Mouse (Mus musculus): ENCODE data around the gene Slc4a1. TPM values are rescaled to one million over a fixed set of nuclear protein-coding genes. Genes with fewer than 3 reads are reported as not detected.
A peak's percentile ranks its signal among the peaks of the same experiment; 100 is the strongest.

Gene Slc4a1
- polyA plus RNA-seq, 1 experiment from 2014 or later, result 913 TPM

DNA sequence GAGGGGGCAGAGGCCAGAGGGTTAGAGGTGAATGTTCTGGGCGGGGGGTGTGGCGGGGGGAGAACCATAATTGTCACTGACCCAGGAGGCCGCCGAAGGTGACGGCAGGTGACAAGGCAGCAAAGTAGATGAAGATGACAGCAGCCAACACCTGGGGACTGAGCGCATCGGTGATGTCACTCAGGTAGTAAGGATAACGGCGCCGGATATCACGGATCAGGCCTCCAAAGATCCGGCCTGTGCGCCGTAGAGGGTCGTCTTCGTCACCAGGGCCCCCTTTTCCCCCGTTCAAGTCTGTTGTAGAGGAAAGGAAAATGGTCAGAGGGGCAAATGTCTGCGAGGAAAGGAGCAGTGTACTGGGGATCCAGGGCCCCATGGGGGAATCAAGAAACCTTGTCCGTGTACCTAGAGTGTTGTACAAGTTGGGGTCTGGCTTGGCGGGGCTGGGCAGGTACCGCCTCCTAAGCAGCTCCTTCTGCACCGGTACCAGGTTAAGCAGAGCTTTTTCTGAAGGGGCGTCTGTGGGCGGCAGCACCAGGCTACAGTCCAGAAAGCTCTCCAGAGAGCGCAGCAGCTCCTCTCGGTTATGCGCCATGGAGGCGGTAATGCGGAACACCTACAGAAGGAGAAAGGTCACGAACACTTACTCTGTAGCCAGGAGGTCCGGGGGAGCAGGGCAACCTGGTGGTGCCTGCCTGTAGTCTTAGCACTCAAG lies 9.2 kb downstream of the Slc4a1 start:
- Histone ChIP-seq H3K36me3 (peaks cover 100% of the 10 kb centered on the region), H3K9me3 (replicated peaks) (no peaks in the 10 kb centered on the region), H3K4me2 (peak overlapping the region; percentile 75), H3K27me3 (replicated peaks) (peaks cover 84% of the 10 kb centered on the region), H3K4me1 (peaks cover 91% of the 10 kb centered on the region), H3K4me3 (peak overlapping the region; percentile 83), H3K27ac (peak overlapping the region; percentile 98), H3K9ac (peak overlapping the region; percentile 98)
- WGBS (ENCODE audit: insufficient replicate concordance), result 54% methylated on average over 31 of the region's 31 CpGs
- ATAC-seq, result no peak

DNA sequence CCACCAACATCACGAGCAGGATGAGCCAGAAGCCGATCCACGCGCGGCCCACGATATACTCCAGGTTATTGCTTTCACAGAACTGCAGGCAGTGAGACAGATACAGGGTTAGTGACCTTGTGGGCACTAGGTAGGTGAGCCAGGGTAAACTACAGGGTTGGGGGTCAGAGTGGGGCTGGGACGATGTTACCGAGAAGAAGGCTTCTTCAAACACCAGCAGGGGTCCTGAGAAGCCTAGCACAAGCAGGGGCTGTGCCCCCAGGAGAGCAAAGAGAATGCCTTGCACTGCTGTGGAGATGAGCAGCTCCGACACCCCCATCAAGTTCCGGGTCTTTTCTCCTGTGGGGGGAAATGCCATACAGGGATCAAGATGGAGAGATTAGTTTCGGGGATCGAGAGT lies 9.8 kb downstream of the Slc4a1 start:
- ATAC-seq, result no peak
- peaks cover 100% of the 10 kb centered on the region for H3K36me3 ChIP-seq
- H3K9me3 ChIP-seq (replicated peaks), result no peaks in the 10 kb centered on the region
- peaks cover 89% of the 10 kb centered on the region for H3K4me1 ChIP-seq
- H3K27me3 ChIP-seq (replicated peaks), result peaks cover 83% of the 10 kb centered on the region
- peak overlapping the region; percentile 98 for H3K27ac ChIP-seq
- H3K4me3 ChIP-seq, result peak overlapping the region; percentile 83
- peak overlapping the region; percentile 98; the same call in 1 of the 2 replicates for H3K9ac ChIP-seq
- WGBS (ENCODE audit: insufficient replicate concordance), result 77% methylated on average over 12 of the region's 12 CpGs
- H3K4me2 ChIP-seq, result peak overlapping the region; percentile 75

DNA sequence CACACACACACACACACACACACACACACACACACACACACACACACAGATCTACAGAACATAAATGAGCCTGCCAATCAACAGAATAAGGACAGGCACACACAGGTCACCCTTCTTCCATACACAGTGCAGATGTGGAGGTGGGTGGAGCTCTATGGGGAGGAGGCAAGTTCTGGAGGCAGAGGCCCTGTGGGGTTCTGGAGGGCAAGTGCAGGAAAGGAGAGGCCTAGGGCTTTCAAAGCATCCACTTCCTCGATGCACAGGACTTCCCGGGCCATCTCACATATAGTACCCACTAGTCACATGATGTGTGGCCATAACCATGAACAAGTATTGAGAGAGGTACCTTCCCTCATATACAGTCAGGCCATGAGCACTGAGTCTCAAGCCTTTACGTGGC lies 10.5 kb downstream of the Slc4a1 start:
- Histone ChIP-seq H3K4me2 (peak overlapping the region; percentile 75), H3K9ac (0 out of 2 replicates have a peak overlapping the region, but pooled peaks have one; percentile 24), H3K4me1 (peaks cover 89% of the 10 kb centered on the region), H3K27me3 (replicated peaks) (peaks cover 83% of the 10 kb centered on the region), H3K36me3 (peaks cover 100% of the 10 kb centered on the region), H3K9me3 (replicated peaks) (no peaks in the 10 kb centered on the region), H3K27ac (peak overlapping the region; percentile 98), H3K4me3 (no peak overlapping the region)
- 65% methylated on average over 3 of the region's 3 CpGs for WGBS (ENCODE audit: insufficient replicate concordance)
- ATAC-seq, result peak; percentile 43

DNA sequence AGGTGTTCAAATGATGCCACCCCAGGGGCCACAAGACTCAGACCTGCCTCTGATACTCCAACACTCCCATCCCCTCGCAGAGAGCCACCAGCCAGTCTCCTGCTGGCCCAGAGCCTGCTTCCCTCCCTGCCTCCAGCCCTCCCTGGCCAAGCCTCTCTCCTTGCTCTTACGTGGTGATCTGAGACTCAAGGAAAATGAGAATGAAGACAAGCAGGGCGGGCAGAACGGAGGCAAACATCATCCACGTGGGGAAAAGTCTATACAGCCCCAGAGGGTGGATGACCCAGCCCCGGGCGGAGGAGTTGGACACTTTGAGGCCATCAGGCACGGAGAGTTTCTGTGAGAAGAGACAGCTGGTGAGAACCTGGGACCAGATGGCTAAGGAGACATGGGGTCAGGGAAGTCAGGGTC lies 13.0 kb downstream of the Slc4a1 start:
- Histone ChIP-seq H3K4me1 (peaks cover 69% of the 10 kb centered on the region), H3K36me3 (peaks cover 94% of the 10 kb centered on the region), H3K27ac (peak overlapping the region; percentile 69), H3K4me2 (peak overlapping the region; percentile 25), H3K9me3 (replicated peaks) (no peaks in the 10 kb centered on the region), H3K9ac (peak overlapping the region; percentile 8; the same call in 1 of the 2 replicates), H3K27me3 (replicated peaks) (peaks cover 63% of the 10 kb centered on the region), H3K4me3 (peak overlapping the region; percentile 6; the same call in 1 of the 2 replicates)
- 47% methylated on average over 8 of the region's 8 CpGs for WGBS (ENCODE audit: insufficient replicate concordance)
- no peak for ATAC-seq

DNA sequence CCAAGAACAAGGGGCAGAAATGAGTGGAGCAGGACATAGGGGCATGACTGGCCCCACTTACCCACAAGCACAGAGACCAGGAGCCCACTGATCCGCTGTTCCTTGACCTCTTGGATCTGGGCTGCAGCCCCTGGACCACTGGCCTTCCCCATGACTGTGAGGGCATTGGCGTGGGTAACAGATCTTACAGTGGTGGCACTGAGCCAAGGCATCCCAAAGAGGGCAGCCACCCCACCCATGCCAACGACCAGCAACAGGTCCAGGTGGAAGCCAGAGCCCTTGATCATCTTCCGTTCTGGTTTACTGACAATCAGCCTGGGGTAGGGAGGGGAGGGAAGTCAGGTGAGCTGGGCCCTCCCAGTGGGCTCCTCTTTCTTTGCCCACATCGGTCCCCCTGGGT lies 13.6 kb downstream of the Slc4a1 start:
- H3K9ac ChIP-seq, result peak overlapping the region; percentile 28; the same call in 1 of the 2 replicates
- no peak for ATAC-seq
- no peak overlapping the region for H3K4me3 ChIP-seq
- H3K9me3 ChIP-seq (replicated peaks), result no peaks in the 10 kb centered on the region
- peaks cover 57% of the 10 kb centered on the region for H3K27me3 ChIP-seq (replicated peaks)
- WGBS (ENCODE audit: insufficient replicate concordance), result 52% methylated on average over 5 of the region's 5 CpGs
- peak overlapping the region; percentile 69 for H3K27ac ChIP-seq
- peaks cover 63% of the 10 kb centered on the region for H3K4me1 ChIP-seq
- H3K4me2 ChIP-seq, result peak overlapping the region; percentile 25; the same call in 1 of the 2 replicates
- H3K36me3 ChIP-seq, result peaks cover 88% of the 10 kb centered on the region

DNA sequence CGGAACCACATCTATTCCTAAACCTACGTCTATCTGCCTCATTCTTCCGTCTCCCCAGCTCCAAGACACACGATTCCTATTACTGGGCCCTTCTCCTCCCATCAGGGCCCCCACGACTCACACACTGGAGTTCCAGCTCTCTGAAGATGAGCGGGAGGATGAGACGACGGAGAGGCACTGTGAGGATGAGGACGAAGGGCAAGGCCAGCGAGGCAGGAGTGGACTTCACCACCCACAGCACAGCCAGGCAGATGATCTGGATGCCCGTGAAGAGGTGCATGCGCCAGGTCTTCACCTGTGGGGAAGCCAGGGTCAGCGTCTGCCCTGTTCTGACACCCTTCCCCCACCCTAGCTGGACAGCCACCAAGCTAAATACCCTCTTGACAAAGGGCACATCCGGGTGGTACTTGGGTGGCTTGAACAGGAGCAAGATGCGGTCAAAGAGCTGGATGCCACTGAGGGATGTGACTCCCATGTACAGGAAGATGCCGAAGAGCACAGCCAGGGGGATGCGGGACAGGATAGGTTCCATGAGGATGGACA lies 15.0 kb downstream of the Slc4a1 start:
- ATAC-seq, result no peak
- 83% methylated on average over 17 of the region's 17 CpGs for WGBS (ENCODE audit: insufficient replicate concordance)
- peaks cover 74% of the 10 kb centered on the region for H3K36me3 ChIP-seq
- peaks cover 44% of the 10 kb centered on the region for H3K27me3 ChIP-seq (replicated peaks)
- peak overlapping the region; percentile 23; the same call in 1 of the 2 replicates for H3K27ac ChIP-seq
- peaks cover 50% of the 10 kb centered on the region for H3K4me1 ChIP-seq
- H3K9me3 ChIP-seq (replicated peaks), result no peaks in the 10 kb centered on the region
- 0 out of 2 replicates have a peak overlapping the region, but pooled peaks have one; percentile 1 for H3K9ac ChIP-seq
- no peak overlapping the region for H3K4me3 ChIP-seq
- no peak overlapping the region for H3K4me2 ChIP-seq

DNA sequence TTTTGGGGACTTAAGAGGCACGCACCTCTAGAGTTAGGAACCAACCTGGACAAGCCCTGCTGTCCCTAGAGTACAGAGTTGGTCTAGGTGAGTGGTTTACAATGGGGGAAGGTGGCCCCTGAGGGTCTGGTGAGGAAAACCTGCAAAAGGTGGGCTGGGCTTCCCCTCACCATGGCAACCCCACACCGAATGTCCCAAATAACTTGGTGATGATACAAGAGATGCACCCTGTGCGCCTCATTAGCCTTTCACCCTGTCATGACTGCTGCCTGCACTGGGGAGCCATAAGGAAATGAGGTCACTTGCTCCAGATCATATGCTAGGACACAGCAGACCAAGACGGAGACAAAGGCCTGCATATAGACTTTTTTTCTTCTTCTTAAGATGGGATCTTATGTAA lies 15.6 kb downstream of the Slc4a1 start:
- H3K4me1 ChIP-seq, result peaks cover 43% of the 10 kb centered on the region
- no peak overlapping the region for H3K9ac ChIP-seq
- ATAC-seq, result no peak
- peak overlapping the region; percentile 45 for H3K27ac ChIP-seq
- no peak overlapping the region for H3K4me3 ChIP-seq
- H3K36me3 ChIP-seq, result peaks cover 68% of the 10 kb centered on the region
- H3K27me3 ChIP-seq (replicated peaks), result peaks cover 37% of the 10 kb centered on the region
- no peak overlapping the region for H3K4me2 ChIP-seq
- no peaks in the 10 kb centered on the region for H3K9me3 ChIP-seq (replicated peaks)
- WGBS (ENCODE audit: insufficient replicate concordance), result 75% methylated on average over 4 of the region's 4 CpGs

DNA sequence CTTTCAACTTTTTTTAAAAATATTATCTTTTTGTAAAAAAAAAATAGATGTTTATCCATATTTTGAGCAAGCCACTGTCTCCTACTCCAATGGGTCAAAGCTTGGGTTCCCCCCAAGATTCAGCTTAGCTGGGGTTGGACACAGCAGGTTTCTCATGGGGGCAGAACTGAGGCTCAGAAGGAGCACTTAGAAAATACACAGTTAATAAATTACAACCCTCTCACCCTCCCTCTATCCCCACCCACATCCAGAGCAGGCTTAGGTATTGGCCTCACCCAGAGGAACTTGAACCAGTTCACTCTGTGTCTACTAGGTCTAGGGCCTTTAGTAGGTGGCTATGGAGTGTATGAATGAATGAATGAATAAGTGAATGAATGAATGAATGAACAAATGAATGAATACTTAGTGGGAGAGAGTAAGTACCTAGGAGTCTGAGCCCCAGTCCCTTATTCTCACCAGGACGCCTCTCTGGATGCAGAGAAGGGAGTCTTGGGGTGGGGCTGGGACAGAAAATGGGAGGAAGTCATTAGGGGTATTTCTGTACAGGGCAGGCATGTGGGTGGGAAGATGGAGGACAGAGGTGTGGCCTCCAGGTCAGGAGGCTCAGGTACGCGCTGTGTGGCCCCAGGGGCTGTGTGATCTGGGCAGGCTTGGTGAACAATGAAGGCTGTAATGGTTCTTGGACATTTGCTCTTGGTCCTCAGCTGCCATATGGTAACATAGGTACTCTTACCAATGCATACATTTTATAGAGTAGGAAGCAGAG lies 16.6 kb downstream of the Slc4a1 start:
- Histone ChIP-seq H3K4me3 (no peak overlapping the region), H3K4me1 (peaks cover 38% of the 10 kb centered on the region), H3K27me3 (replicated peaks) (peaks cover 35% of the 10 kb centered on the region), H3K4me2 (no peak overlapping the region), H3K9ac (no peak overlapping the region), H3K27ac (peak overlapping the region; percentile 45), H3K36me3 (peaks cover 58% of the 10 kb centered on the region), H3K9me3 (replicated peaks) (no peaks in the 10 kb centered on the region)
- ATAC-seq, result peak; percentile 14; the same call in 1 of the 2 replicates
- 87% methylated on average over 3 of the region's 3 CpGs for WGBS (ENCODE audit: insufficient replicate concordance)

DNA sequence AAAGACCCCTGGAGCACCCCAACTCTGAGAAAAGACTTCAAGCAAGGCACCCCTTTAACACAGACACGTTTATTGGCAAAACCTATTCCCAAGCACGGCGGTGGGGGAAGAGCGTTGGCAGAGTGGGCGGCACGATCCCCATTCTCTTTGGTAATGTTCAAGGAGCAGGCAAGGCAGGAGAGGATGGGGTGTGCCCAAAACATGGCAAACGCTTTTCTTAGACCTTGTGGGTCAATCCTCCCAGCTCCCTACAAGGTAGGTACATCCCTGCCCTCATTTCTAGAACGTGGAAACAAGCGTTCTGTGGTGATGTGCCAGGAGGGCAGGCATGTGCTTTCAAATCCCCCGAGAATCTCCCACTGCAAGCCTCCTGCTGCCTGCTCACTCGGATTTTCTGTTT lies 17.2 kb downstream of the Slc4a1 start:
- H3K4me2 ChIP-seq, result no peak overlapping the region
- no peak overlapping the region for H3K9ac ChIP-seq
- ATAC-seq, result peak; percentile 6; the same call in 1 of the 2 replicates
- no peaks in the 10 kb centered on the region for H3K9me3 ChIP-seq (replicated peaks)
- peak overlapping the region; percentile 45 for H3K27ac ChIP-seq
- peaks cover 33% of the 10 kb centered on the region for H3K4me1 ChIP-seq
- peaks cover 30% of the 10 kb centered on the region for H3K27me3 ChIP-seq (replicated peaks)
- 78% methylated on average over 11 of the region's 11 CpGs for WGBS (ENCODE audit: insufficient replicate concordance)
- peaks cover 52% of the 10 kb centered on the region for H3K36me3 ChIP-seq
- no peak overlapping the region for H3K4me3 ChIP-seq

DNA sequence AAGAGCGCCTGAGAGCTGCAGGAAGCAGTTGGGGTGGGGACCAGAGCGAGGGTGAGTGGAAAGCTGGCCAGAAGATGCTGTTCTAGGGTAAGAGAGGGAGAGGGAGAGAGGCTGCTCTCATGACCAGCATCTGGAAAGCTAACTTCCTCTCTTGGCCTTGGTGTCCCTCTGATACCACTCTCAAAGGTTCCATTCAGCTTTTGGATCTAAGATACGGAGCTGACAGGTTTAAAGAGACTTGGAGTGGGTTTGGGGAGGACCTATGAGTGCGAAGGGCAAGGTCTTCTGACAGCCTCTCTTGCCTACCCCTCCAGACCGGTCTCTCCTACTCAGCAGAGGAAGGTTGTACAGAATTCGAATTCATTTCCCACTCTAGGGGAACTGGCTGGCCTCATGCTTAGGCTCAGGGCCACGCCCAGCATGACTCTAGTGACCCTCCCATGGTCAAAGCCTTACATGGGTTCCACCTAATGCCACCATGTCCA lies 17.9 kb downstream of the Slc4a1 start:
- Histone ChIP-seq H3K27ac (peak overlapping the region; percentile 45), H3K9ac (no peak overlapping the region), H3K4me2 (no peak overlapping the region), H3K27me3 (replicated peaks) (peaks cover 27% of the 10 kb centered on the region; the same call in 1 of the 2 replicates), H3K9me3 (replicated peaks) (no peaks in the 10 kb centered on the region), H3K36me3 (peaks cover 45% of the 10 kb centered on the region), H3K4me1 (peaks cover 29% of the 10 kb centered on the region), H3K4me3 (no peak overlapping the region)
- ATAC-seq, result peak; percentile 68
- WGBS (ENCODE audit: insufficient replicate concordance), result 81% methylated on average over 7 of the region's 7 CpGs

DNA sequence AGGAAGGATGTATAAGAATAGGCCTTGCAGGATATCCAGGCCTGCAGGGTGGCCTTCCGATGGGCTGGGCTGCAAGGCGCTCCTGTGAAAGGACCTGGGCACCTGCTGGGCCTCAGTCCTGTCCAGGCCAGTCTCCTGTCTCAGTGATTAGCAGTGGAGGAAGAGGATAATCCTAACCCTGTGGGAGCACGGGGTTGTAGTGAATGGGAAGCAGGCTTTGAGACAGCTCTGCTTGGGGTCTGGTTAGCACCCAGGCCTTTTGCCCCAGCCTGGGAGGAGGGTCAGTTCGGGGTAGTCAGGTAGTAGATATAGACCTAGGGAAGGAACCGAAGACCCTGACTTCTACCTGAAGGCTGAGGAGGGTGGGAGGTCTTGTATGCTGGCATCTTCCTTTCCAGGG lies 18.3 kb downstream of the Slc4a1 start:
- no peaks in the 10 kb centered on the region for H3K9me3 ChIP-seq (replicated peaks)
- H3K4me1 ChIP-seq, result peaks cover 25% of the 10 kb centered on the region; the same call in 1 of the 2 replicates
- peak; percentile 48 for ATAC-seq
- H3K9ac ChIP-seq, result no peak overlapping the region
- no peak overlapping the region for H3K4me3 ChIP-seq
- H3K36me3 ChIP-seq, result peaks cover 41% of the 10 kb centered on the region
- peaks cover 24% of the 10 kb centered on the region; the same call in 1 of the 2 replicates for H3K27me3 ChIP-seq (replicated peaks)
- peak overlapping the region; percentile 45 for H3K27ac ChIP-seq
- H3K4me2 ChIP-seq, result no peak overlapping the region
- 65% methylated on average over 5 of the region's 5 CpGs for WGBS (ENCODE audit: insufficient replicate concordance)
